Mouse (Mus musculus): Measurements from ENCODE around the gene C2cd4c.

C2cd4c gene

DNA sequence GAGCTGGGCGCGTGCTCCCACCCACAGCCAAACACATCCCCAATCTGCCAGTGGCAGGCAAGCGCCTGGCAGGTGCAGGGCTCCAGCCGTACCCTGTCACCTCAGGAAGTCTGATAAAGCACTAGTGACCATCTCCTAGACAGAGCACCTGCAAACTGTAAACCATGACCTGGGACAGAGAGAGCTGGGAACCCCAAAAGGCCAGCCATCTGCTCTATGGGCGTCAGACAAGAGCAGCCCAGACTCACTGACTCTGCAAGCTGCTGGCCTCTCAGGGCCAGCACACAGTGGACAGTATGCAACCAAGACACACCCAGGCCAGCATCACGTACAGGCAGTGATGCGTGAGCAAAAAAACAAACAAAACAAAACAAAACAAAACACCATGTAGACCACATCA, 34.9 kb downstream of the C2cd4c start:
- no peak for DNase-seq (ENCODE audit: inconsistent ontology term)

DNA sequence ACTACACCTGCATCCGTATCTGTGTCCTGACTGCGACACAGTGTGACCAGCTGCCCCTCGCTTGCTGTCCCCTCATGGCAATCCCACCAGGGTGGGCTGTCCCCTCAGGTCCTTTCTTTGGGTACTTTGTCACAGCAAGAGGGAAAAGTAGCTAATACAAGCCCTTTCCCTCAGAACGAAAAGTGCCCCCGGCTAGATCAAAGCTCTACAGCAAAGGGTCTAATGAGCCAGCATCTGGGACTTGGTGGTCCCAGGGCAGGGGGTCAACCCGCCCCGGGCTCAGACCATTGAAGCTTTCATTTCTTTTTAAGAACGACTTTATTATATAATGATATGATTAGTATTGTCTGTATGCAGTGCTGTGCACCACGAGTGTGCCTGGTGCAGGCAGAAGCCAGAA, 35.5 kb downstream of the C2cd4c start:
- DNase-seq (ENCODE audit: inconsistent ontology term): no peak

- no peak for DNase-seq (ENCODE audit: inconsistent ontology term)
These were observed 36.4 kb downstream of the C2cd4c start for GRCm38 (mm10) chr10:79577376-79577775.

- DNase-seq (ENCODE audit: inconsistent ontology term): no peak
These were observed 38.1 kb downstream of the C2cd4c start for GRCm38 (mm10) chr10:79575754-79576153.

DNA sequence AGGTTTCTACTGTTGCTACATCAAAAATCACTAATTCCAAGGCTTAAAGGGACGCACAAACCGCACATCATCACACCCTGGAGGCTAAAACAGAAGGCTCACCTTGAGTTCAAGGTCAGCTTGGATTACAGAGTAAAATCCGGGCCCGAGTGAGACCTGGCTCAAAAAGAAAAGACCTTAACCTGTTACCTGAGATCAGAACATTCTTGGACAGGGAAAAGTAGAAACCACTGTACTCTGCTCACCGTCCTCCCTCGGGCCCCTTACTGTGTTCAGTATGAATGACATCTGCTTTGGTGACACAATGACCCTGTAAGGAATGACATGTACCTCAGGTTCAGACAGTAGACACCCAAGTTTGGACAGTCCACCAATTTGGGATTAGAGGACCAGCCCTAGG, 39.0 kb downstream of the C2cd4c start:
- DNase-seq (ENCODE audit: inconsistent ontology term): no peak

GRCm38 (mm10) chr10:79574350-79574749, 39.5 kb downstream of the C2cd4c start:
- DNase-seq (ENCODE audit: inconsistent ontology term): no peak

DNA sequence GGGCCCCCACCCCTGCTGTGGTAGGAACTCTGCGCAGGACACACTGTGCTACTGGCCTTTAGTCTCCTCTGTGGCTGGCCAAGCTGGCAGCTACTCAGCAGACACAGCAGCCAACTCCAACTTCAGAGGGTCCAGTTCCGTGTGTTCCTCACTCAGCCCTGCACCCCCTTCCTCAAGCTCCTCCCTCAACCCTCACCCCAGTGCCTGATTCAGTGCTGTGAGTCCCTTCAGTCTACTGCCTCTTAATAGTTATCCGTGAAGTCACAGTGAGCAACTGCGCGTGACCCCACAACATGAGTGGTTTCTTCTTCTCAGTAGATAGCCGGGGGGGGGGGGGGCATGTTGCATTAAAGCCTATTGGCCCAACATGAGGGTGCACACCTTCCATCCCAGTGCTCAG, 40.2 kb downstream of the C2cd4c start:
- no peak for DNase-seq (ENCODE audit: inconsistent ontology term)

- DNase-seq (ENCODE audit: inconsistent ontology term): no peak
These were observed 42.5 kb downstream of the C2cd4c start for GRCm38 (mm10) chr10:79571314-79571713.

DNA sequence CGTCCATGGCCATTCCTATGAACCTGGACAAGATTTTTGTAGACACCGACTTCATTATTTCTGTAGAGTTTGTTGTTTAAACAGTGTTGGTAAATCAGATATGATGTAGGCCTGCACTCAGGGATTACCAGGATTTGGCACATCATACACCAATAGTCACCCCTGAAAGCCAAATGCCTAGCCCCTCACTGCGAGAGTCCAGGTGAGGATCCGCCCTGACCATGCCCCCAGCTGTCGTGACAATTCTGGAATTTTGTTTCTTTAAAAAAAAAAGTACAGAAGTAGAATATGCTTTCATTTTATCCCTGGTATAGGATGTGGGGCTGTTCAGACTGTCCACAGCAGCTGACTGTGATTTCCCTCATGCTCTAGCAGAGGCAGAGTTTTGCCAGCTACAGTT, 43.9 kb downstream of the C2cd4c start:
- DNase-seq (ENCODE audit: inconsistent ontology term): no peak

- no peak for DNase-seq (ENCODE audit: inconsistent ontology term)
These were observed 54.1 kb downstream of the C2cd4c start for GRCm38 (mm10) chr10:79559716-79560115.

DNA sequence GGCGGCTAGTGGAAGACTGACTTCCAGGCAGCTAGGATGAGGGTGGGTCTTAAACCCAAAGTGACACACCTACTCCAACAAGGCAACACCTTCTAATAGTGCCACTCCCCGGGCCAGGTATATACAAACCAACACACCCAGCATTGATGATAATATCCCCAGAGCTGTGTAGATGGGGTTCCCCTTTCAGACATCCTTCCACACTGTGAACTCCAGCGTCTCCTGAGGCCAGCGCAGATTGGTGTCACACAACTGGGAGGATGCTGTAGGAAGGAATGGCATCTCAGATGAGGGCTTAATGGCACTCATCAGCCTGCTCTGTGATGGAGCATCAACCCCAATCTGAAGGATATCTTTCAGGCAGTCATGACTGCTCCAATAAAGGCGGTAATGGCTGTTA, 56.3 kb downstream of the C2cd4c start:
- DNase-seq (ENCODE audit: inconsistent ontology term): no peak

DNA sequence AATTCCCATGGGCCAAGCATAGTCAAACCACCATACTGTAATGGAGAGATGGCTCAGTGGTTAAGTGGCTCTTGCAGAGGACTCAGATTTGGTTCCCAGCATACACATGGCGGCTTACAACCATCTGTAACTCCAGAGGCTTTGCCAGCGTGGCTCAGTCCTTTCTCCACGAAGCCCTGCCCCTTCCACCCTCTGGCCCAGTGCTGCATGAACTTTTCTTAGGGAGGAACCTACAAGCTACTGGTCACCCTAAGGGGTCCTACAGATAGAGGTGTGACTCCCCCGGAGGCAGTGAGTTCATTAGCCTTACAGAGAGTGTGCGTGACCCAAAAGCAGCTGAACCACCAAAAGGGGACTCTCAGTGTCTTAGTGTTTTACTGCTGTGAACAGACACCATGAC, 56.9 kb downstream of the C2cd4c start:
- no peak for DNase-seq (ENCODE audit: inconsistent ontology term)
